Mouse (Mus musculus) induced T-regulatory cell, adult 2 months (primary cell): Measurements from ENCODE around the gene Lrrc45.

ENCODE experiments used
- DNase-seq: peaks from one replicate; pipeline ENCODE4 v3.0.0-alpha.2; 2012; ENCODE audit warnings: low read depth

The Lrrc45 gene

GRCm38 (mm10) chr11:120704486-120705325, 9.0 kb upstream of the Lrrc45 start:
- DNase-seq, result no peak

- DNase-seq, result no peak
These were observed 7.6 kb upstream of the Lrrc45 start for GRCm38 (mm10) chr11:120706120-120706519.

GRCm38 (mm10) chr11:120707225-120707624, 6.5 kb upstream of the Lrrc45 start:
- DNase-seq, result no peak

GRCm38 (mm10) chr11:120707969-120708368, 5.8 kb upstream of the Lrrc45 start:
- DNase-seq, result no peak

GRCm38 (mm10) chr11:120709551-120709950, 4.2 kb upstream of the Lrrc45 start:
- DNase-seq, result no peak

GRCm38 (mm10) chr11:120710672-120711071, 3.1 kb upstream of the Lrrc45 start:
- DNase-seq, result no peak

- DNase-seq, result no peak
These were observed 1.6 kb upstream of the Lrrc45 start for GRCm38 (mm10) chr11:120711980-120712604.

GRCm38 (mm10) chr11:120712771-120713568, 755 bp upstream of the Lrrc45 start:
- DNase-seq, result peak; percentile 85

- DNase-seq, result no peak
These were observed 821 bp downstream of the Lrrc45 start for GRCm38 (mm10) chr11:120714546-120714945.

GRCm38 (mm10) chr11:120715131-120715530, 1.4 kb downstream of the Lrrc45 start:
- DNase-seq, result no peak

- DNase-seq, result no peak
These were observed 5.5 kb downstream of the Lrrc45 start for GRCm38 (mm10) chr11:120719242-120719641.

- DNase-seq, result no peak
These were observed 6.2 kb downstream of the Lrrc45 start for GRCm38 (mm10) chr11:120719841-120720376.

GRCm38 (mm10) chr11:120720450-120720849, 6.7 kb downstream of the Lrrc45 start:
- peak; percentile 97 for DNase-seq

GRCm38 (mm10) chr11:120721124-120722066, 7.7 kb downstream of the Lrrc45 start, which contains the start of gene Rac3:
Gene Rac3, plus strand, starts transcription at chr11:120721470.
- peak; percentile 56 for DNase-seq

- no peak for DNase-seq
These were observed 8.4 kb downstream of the Lrrc45 start for GRCm38 (mm10) chr11:120722067-120722630.

GRCm38 (mm10) chr11:120722761-120723382, 9.1 kb downstream of the Lrrc45 start:
- no peak for DNase-seq

GRCm38 (mm10) chr11:120723509-120723908, 9.8 kb downstream of the Lrrc45 start:
- DNase-seq, result no peak

- no peak for DNase-seq
These were observed 12.8 kb downstream of the Lrrc45 start for GRCm38 (mm10) chr11:120726243-120727168.

- DNase-seq, result peak; percentile 81
These were observed 13.4 kb downstream of the Lrrc45 start, which contains the start of gene Dcxr for GRCm38 (mm10) chr11:120727169-120727527. Gene Dcxr, minus strand, starts transcription at chr11:120727281.
